Mouse (Mus musculus): Measurements from ENCODE around the gene Mob4. TPM values are rescaled to one million over a fixed set of nuclear protein-coding genes. Genes with fewer than 3 reads are reported as not detected.
"Not testable (repeated sequence)": the region's sequence is repeated elsewhere in the genome, so short reads cannot be mapped to it uniquely, and the experiment has no call there.

Mob4 gene
- polyA plus RNA-seq, 1 experiment from 2014 or later, result 124 TPM

GRCm38 (mm10) chr1:55107644-55108043, 23.4 kb upstream of the Mob4 start:
- Histone ChIP-seq H3K9me3 (no peaks in the 10 kb centered on the region), H3K4me3 (no peak overlapping the region), H3K36me3 (replicated peaks) (no peaks in the 10 kb centered on the region), H3K4me1 (peaks cover 3% of the 10 kb centered on the region; the same call in 1 of the 2 replicates), H3K27me3 (ENCODE audit: poor library complexity, severe bottlenecking) (no peaks in the 10 kb centered on the region), H3K27ac (no peak overlapping the region)
- whole genome bisulfite sequencing, result 100% methylated on average over 1 of the region's 1 CpGs
- no peak for DNase-seq (ENCODE audit: extremely low spot score, low spot score)

- Histone ChIP-seq H3K4me1 (no peaks in the 10 kb centered on the region), H3K9me3 (no peaks in the 10 kb centered on the region), H3K36me3 (replicated peaks) (no peaks in the 10 kb centered on the region), H3K27ac (no peak overlapping the region), H3K27me3 (ENCODE audit: poor library complexity, severe bottlenecking) (no peaks in the 10 kb centered on the region), H3K4me3 (no peak overlapping the region)
- DNase-seq (ENCODE audit: extremely low spot score, low spot score), result no peak
- WGBS, result 56% methylated on average over 2 of the region's 2 CpGs
Observed at GRCm38 (mm10) chr1:55108473-55108872, 22.6 kb upstream of the Mob4 start.

GRCm38 (mm10) chr1:55109066-55109766, 21.8 kb upstream of the Mob4 start:
- H3K9me3 ChIP-seq, result no peaks in the 10 kb centered on the region
- no peaks in the 10 kb centered on the region for H3K36me3 ChIP-seq (replicated peaks)
- H3K4me3 ChIP-seq, result no peak overlapping the region
- WGBS, result 89% methylated on average over 4 of the region's 4 CpGs
- no peak overlapping the region for H3K27ac ChIP-seq
- DNase-seq (ENCODE audit: extremely low spot score, low spot score), result no peak
- H3K4me1 ChIP-seq, result no peaks in the 10 kb centered on the region
- H3K27me3 ChIP-seq (ENCODE audit: poor library complexity, severe bottlenecking), result no peaks in the 10 kb centered on the region

GRCm38 (mm10) chr1:55123046-55123445, 8.0 kb upstream of the Mob4 start:
- no peak overlapping the region for H3K4me3 ChIP-seq
- 88% methylated on average over 5 of the region's 5 CpGs for WGBS
- DNase-seq (ENCODE audit: extremely low spot score, low spot score), result no peak
- H3K9me3 ChIP-seq, result peaks cover 3% of the 10 kb centered on the region; the same call in 1 of the 2 replicates
- H3K27me3 ChIP-seq (ENCODE audit: poor library complexity, severe bottlenecking), result no peaks in the 10 kb centered on the region
- H3K36me3 ChIP-seq (replicated peaks), result no peaks in the 10 kb centered on the region
- H3K4me1 ChIP-seq, result no peaks in the 10 kb centered on the region
- no peak overlapping the region for H3K27ac ChIP-seq

GRCm38 (mm10) chr1:55123561-55123960, 7.5 kb upstream of the Mob4 start:
- no peak for DNase-seq (ENCODE audit: extremely low spot score, low spot score)
- H3K9me3 ChIP-seq, result peaks cover 3% of the 10 kb centered on the region; the same call in 1 of the 2 replicates
- H3K4me3 ChIP-seq, result no peak overlapping the region
- no peaks in the 10 kb centered on the region for H3K4me1 ChIP-seq
- H3K27ac ChIP-seq, result no peak overlapping the region
- 98% methylated on average over 2 of the region's 2 CpGs for WGBS
- H3K36me3 ChIP-seq (replicated peaks), result no peaks in the 10 kb centered on the region
- no peaks in the 10 kb centered on the region for H3K27me3 ChIP-seq (ENCODE audit: poor library complexity, severe bottlenecking)

- not testable (repeated sequence) for H3K27ac ChIP-seq; H3K4me3 ChIP-seq; H3K4me1 ChIP-seq; H3K9me3 ChIP-seq; H3K27me3 ChIP-seq (ENCODE audit: poor library complexity, severe bottlenecking); H3K36me3 ChIP-seq (replicated peaks); DNase-seq (ENCODE audit: extremely low spot score, low spot score)
- WGBS, result 94% methylated on average over 2 of the region's 2 CpGs
Observed at GRCm38 (mm10) chr1:55124136-55124535, 6.9 kb upstream of the Mob4 start.

GRCm38 (mm10) chr1:55129716-55130115, 1.3 kb upstream of the Mob4 start:
- 97% methylated on average over 5 of the region's 5 CpGs for WGBS
- Histone ChIP-seq H3K4me1 (peaks cover 28% of the 10 kb centered on the region), H3K4me3 (no peak overlapping the region), H3K9me3 (peaks cover 3% of the 10 kb centered on the region; the same call in 1 of the 2 replicates), H3K27ac (no peak overlapping the region), H3K27me3 (ENCODE audit: poor library complexity, severe bottlenecking) (no peaks in the 10 kb centered on the region), H3K36me3 (replicated peaks) (peaks cover 6% of the 10 kb centered on the region)
- DNase-seq (ENCODE audit: extremely low spot score, low spot score), result no peak

- Histone ChIP-seq H3K36me3 (replicated peaks) (peaks cover 13% of the 10 kb centered on the region), H3K9me3 (no peaks in the 10 kb centered on the region), H3K4me1 (peaks cover 28% of the 10 kb centered on the region), H3K27ac (peak overlapping the region; percentile 99), H3K4me3 (peak overlapping the region; percentile 100), H3K27me3 (ENCODE audit: poor library complexity, severe bottlenecking) (no peaks in the 10 kb centered on the region)
- WGBS, result 75% methylated on average over 10 of the region's 10 CpGs
- no peak for DNase-seq (ENCODE audit: extremely low spot score, low spot score)
Observed at GRCm38 (mm10) chr1:55130190-55130916, 678 bp upstream of the Mob4 start.

GRCm38 (mm10) chr1:55131424-55132014, 488 bp downstream of the Mob4 start:
- under 1% methylated on average over 47 of the region's 47 CpGs for WGBS
- H3K27me3 ChIP-seq (ENCODE audit: poor library complexity, severe bottlenecking), result no peaks in the 10 kb centered on the region
- H3K4me1 ChIP-seq, result peaks cover 28% of the 10 kb centered on the region
- peak overlapping the region; percentile 100 for H3K4me3 ChIP-seq
- H3K9me3 ChIP-seq, result no peaks in the 10 kb centered on the region
- H3K36me3 ChIP-seq (replicated peaks), result peaks cover 20% of the 10 kb centered on the region
- peak overlapping the region; percentile 99 for H3K27ac ChIP-seq
- DNase-seq (ENCODE audit: extremely low spot score, low spot score), result no peak

GRCm38 (mm10) chr1:55132308-55132707, 1.3 kb downstream of the Mob4 start:
- Histone ChIP-seq H3K4me1 (peaks cover 28% of the 10 kb centered on the region), H3K36me3 (replicated peaks) (peaks cover 26% of the 10 kb centered on the region), H3K9me3 (no peaks in the 10 kb centered on the region), H3K27ac (no peak overlapping the region), H3K27me3 (ENCODE audit: poor library complexity, severe bottlenecking) (no peaks in the 10 kb centered on the region), H3K4me3 (peak overlapping the region; percentile 100)
- no peak for DNase-seq (ENCODE audit: extremely low spot score, low spot score)
- 89% methylated on average over 4 of the region's 4 CpGs for WGBS

- no peak for DNase-seq (ENCODE audit: extremely low spot score, low spot score)
- H3K36me3 ChIP-seq (replicated peaks), result peaks cover 35% of the 10 kb centered on the region
- H3K9me3 ChIP-seq, result no peaks in the 10 kb centered on the region
- no peak overlapping the region for H3K4me3 ChIP-seq
- no peaks in the 10 kb centered on the region for H3K27me3 ChIP-seq (ENCODE audit: poor library complexity, severe bottlenecking)
- 79% methylated on average over 2 of the region's 2 CpGs for whole genome bisulfite sequencing
- H3K27ac ChIP-seq, result no peak overlapping the region
- peaks cover 28% of the 10 kb centered on the region for H3K4me1 ChIP-seq
Observed at GRCm38 (mm10) chr1:55133173-55133572, 2.1 kb downstream of the Mob4 start.

- Histone ChIP-seq H3K27ac (no peak overlapping the region), H3K4me3 (no peak overlapping the region), H3K4me1 (peaks cover 28% of the 10 kb centered on the region), H3K9me3 (no peaks in the 10 kb centered on the region), H3K36me3 (replicated peaks) (peaks cover 44% of the 10 kb centered on the region), H3K27me3 (ENCODE audit: poor library complexity, severe bottlenecking) (no peaks in the 10 kb centered on the region)
- 93% methylated on average over 3 of the region's 3 CpGs for WGBS
- DNase-seq (ENCODE audit: extremely low spot score, low spot score), result no peak
Observed at GRCm38 (mm10) chr1:55134301-55134700, 3.3 kb downstream of the Mob4 start.

- no peaks in the 10 kb centered on the region for H3K9me3 ChIP-seq
- no peak overlapping the region for H3K4me3 ChIP-seq
- no peak overlapping the region for H3K27ac ChIP-seq
- no peaks in the 10 kb centered on the region for H3K27me3 ChIP-seq (ENCODE audit: poor library complexity, severe bottlenecking)
- WGBS, result 94% methylated on average over 1 of the region's 1 CpGs
- H3K4me1 ChIP-seq, result peaks cover 22% of the 10 kb centered on the region
- DNase-seq (ENCODE audit: extremely low spot score, low spot score), result no peak
- peaks cover 59% of the 10 kb centered on the region for H3K36me3 ChIP-seq (replicated peaks)
Observed at GRCm38 (mm10) chr1:55135846-55136245, 4.8 kb downstream of the Mob4 start.

All from forebrain, embryonic 10.5 days (tissue).